Mouse (Mus musculus) intestine, embryonic 16.5 days (tissue): ENCODE results near the gene Acoxl. TPM values are rescaled to one million over a fixed set of nuclear protein-coding genes. Genes with fewer than 3 reads are reported as not detected.

ENCODE experiments used
- ATAC-seq: fragments of 200-750 bp; cut with Nextera tagmentation; 2 replicates; pipeline ENCODE4 v1.8.0; 2017; ENCODE audit warnings: moderate TSS enrichment, moderate library complexity
- H3K27ac ChIP-seq: fragments of 300-500 bp; sonication (generic); 2 replicates; pipeline ENCODE4 v1.5.1; 2014; ENCODE audit warnings: mild to moderate bottlenecking, low read length
- H3K27me3 ChIP-seq: fragments of 300-500 bp; sonication (generic); replicated peaks from 2 replicates; pipeline ENCODE4 v1.6.1; 2014; ENCODE audit warnings: low read length, control low read depth, mixed read lengths; ENCODE audit not compliant: control insufficient read depth, insufficient read depth
- H3K36me3 ChIP-seq: fragments of 300-500 bp; sonication (generic); 2 replicates; pipeline ENCODE4 v1.6.1; 2014; ENCODE audit warnings: low read length, control low read depth; ENCODE audit not compliant: control insufficient read depth, insufficient read depth
- H3K4me1 ChIP-seq: fragments of 300-500 bp; sonication (generic); 2 replicates; pipeline ENCODE4 v1.6.1; 2014; ENCODE audit warnings: low read length, control low read depth, mixed read lengths; ENCODE audit not compliant: control insufficient read depth, insufficient read depth
- H3K4me2 ChIP-seq: fragments of 300-500 bp; sonication (generic); 2 replicates; pipeline ENCODE4 v1.6.1; 2014; ENCODE audit warnings: low read depth, low read length, control low read depth
- H3K4me3 ChIP-seq: fragments of 300-500 bp; sonication (generic); 2 replicates; pipeline ENCODE4 v1.5.1; 2014; ENCODE audit warnings: mild to moderate bottlenecking, low read length
- H3K9ac ChIP-seq: fragments of 300-500 bp; sonication (generic); 2 replicates; pipeline ENCODE4 v1.6.1; 2014; ENCODE audit warnings: low read depth, low read length
- H3K9me3 ChIP-seq: fragments of 300-500 bp; sonication (generic); 2 replicates; pipeline ENCODE4 v1.6.1; 2016; ENCODE audit warnings: low read length, control low read depth; ENCODE audit not compliant: control insufficient read depth
- WGBS: fragments of 180-500 bp; shearing (Covaris S2); extraction: QIAGEN DNeasy Blood & Tissue Kit; methylation state at CpG from one replicate; pipeline ENCODE4 v1.1.7; 2014; 5-methylcytosine and 5-hydroxymethylcytosine counted together
- polyA plus RNA-seq: library from polyadenylated mRNA; unstranded; fragments of >200 nt; fragmentation: Nextera tagmentation; extraction: Ambion mirVana; gene quantifications from 2 replicates; pipeline ENCODE4 v1.2.1, GENCODE M21; 2015

The Acoxl gene
- polyA plus RNA-seq, 1 experiment from 2014 or later: 0.10 TPM

DNA sequence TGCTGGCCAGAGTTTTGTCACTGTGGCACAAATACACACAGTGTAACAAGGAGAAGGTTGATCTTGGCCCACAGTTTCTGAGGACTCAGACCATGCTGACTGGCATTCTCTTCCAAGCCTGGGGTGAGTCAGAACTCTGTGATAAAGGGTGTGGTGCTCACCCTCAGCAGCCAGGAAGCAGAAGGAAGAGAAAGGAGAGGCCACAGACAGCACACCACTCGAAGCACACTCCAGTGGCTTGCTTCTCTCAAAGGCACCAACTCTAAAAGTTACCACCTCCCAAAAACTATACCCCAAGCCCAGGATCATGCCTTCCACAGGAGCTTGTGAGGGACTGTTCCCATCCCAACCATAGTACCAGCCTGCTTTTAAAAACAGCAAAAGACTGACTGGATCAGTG, 220.0 kb downstream of the Acoxl start:
- WGBS: 77% methylated on average over 1 of the region's 1 CpGs
- no peaks in the 10 kb centered on the region for H3K27me3 ChIP-seq
- no peak overlapping the region for H3K27ac ChIP-seq
- no peak for ATAC-seq
- H3K4me1 ChIP-seq: no peaks in the 10 kb centered on the region
- H3K4me3 ChIP-seq: no peak overlapping the region
- H3K36me3 ChIP-seq: no peaks in the 10 kb centered on the region
- no peaks in the 10 kb centered on the region for H3K9me3 ChIP-seq
- H3K4me2 ChIP-seq: no peak overlapping the region
- H3K9ac ChIP-seq: no peak overlapping the region

DNA sequence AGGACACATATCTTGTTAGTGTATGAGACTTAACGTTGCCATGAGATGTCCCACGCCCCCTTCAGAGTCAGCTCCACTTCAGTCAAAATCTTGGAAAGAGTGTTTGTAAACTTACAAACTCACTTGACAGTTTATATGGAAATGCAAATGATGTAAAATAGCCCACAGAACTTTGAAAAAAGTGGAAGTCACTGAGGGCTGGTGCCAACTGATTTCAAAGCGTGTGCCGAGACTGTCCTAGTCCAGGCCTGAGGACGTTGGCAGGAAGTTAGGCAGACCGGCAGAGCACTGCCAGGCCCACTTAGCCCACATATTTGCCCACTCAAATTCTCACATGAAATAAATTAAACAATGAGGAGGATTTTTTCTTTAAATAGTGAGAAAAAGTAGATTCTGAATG, 221.5 kb downstream of the Acoxl start:
- no peak overlapping the region for H3K4me3 ChIP-seq
- H3K36me3 ChIP-seq: no peaks in the 10 kb centered on the region
- WGBS: 73% methylated on average over 6 of the region's 6 CpGs
- no peaks in the 10 kb centered on the region for H3K27me3 ChIP-seq
- no peak for ATAC-seq
- H3K9ac ChIP-seq: no peak overlapping the region
- no peaks in the 10 kb centered on the region for H3K9me3 ChIP-seq
- H3K4me2 ChIP-seq: no peak overlapping the region
- no peak overlapping the region for H3K27ac ChIP-seq
- no peaks in the 10 kb centered on the region for H3K4me1 ChIP-seq

DNA sequence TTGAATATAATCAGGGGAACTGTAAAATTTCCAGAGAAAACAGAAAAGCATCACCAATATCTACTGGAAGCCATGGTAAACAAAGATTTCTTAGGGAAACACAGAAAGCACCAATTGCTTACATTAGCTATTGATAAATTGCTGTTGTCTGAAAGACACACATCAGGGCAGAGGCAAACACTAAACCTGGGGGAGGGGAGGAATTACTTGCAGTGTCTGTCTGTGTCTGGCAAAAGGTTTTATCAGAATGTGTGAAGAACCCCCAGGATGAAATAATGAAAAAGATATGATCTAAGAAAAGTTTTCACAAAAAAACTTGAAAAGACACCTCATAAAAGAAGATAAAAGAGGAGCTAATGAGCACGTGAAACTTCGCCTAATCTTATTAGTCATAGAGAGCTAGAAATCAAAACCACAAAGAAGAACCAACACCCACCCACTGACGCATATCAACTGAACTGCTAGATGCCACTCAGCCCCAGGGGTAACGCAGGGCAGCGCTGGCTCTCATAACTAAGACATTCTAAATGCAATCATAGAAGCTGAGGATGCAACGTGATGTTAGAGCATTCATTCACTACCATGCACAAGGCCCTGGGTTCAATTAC, 222.1 kb downstream of the Acoxl start:
- H3K36me3 ChIP-seq: no peaks in the 10 kb centered on the region
- no peak overlapping the region for H3K4me3 ChIP-seq
- 56% methylated on average over 6 of the region's 6 CpGs for WGBS
- no peak for ATAC-seq
- no peaks in the 10 kb centered on the region for H3K27me3 ChIP-seq
- no peaks in the 10 kb centered on the region for H3K9me3 ChIP-seq
- H3K9ac ChIP-seq: no peak overlapping the region
- H3K27ac ChIP-seq: no peak overlapping the region
- H3K4me2 ChIP-seq: no peak overlapping the region
- H3K4me1 ChIP-seq: no peaks in the 10 kb centered on the region

DNA sequence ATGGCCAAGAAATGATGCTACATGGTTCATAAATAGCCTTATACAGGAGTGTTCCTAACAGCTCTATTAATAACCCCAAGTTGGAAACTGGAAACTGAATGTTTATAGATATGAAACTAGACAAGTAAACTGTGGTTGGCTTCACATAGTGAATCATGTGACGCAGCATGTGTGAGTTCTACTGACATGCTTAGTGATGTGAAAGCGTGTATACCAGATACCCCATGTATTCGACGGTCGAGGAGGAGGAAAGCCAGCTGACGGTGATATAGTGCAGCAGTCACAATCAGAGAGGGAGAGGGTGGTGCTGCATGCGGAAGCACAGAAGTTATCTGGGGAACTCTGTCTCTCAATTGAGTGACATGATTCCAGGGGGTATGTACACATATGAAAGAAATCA, 222.8 kb downstream of the Acoxl start:
- H3K9ac ChIP-seq: no peak overlapping the region
- no peaks in the 10 kb centered on the region for H3K4me1 ChIP-seq
- no peak overlapping the region for H3K27ac ChIP-seq
- ATAC-seq: no peak
- WGBS: 63% methylated on average over 7 of the region's 7 CpGs
- H3K4me3 ChIP-seq: no peak overlapping the region
- no peak overlapping the region for H3K4me2 ChIP-seq
- H3K36me3 ChIP-seq: no peaks in the 10 kb centered on the region
- no peaks in the 10 kb centered on the region for H3K9me3 ChIP-seq
- no peaks in the 10 kb centered on the region for H3K27me3 ChIP-seq

DNA sequence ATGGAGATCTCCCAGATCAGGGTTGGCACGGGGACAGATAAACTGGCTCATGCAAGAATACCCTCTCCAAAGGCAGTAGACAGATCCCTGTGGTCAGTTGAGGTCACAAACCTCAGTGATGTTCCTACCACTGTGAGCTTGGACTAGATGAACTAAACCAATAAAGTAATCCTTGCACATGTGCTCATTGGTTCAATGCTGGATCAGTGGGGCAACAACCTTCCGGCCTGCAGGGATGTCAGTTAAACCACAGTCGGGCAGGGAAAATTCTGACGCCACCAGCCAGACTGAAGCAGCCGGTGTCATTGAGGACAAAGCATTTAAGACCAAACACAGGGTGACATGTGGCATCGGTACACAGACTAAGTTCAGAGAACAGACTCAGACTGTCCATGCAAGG, 224.1 kb downstream of the Acoxl start:
- no peak for ATAC-seq
- Histone ChIP-seq H3K4me1 (no peaks in the 10 kb centered on the region), H3K9ac (no peak overlapping the region), H3K27me3 (no peaks in the 10 kb centered on the region), H3K4me3 (no peak overlapping the region), H3K36me3 (no peaks in the 10 kb centered on the region), H3K27ac (no peak overlapping the region), H3K4me2 (no peak overlapping the region), H3K9me3 (no peaks in the 10 kb centered on the region)
- WGBS: 92% methylated on average over 6 of the region's 6 CpGs

DNA sequence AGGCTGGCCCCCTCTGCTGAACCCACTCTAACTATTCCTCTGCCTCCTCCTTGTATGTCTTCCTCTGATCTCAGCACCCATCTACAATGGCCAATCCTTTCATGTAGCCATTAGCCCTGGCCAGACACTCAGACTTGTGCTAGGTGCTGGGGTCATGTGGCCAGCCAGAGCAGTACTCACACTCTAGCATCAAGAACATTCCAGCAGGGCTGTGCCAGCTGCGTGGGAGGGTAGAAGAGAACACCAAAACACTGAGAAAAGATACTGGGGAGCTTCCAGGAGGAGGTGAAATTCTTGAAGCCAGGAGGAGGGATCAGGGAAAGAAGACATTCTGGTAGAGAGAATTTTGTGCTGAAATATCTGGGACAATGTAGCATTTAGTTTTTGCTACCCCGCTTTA, 226.3 kb downstream of the Acoxl start:
- Histone ChIP-seq H3K4me3 (no peak overlapping the region), H3K27ac (no peak overlapping the region), H3K27me3 (no peaks in the 10 kb centered on the region), H3K4me2 (no peak overlapping the region), H3K36me3 (no peaks in the 10 kb centered on the region), H3K9ac (no peak overlapping the region), H3K9me3 (no peaks in the 10 kb centered on the region), H3K4me1 (no peaks in the 10 kb centered on the region)
- 87% methylated on average over 2 of the region's 2 CpGs for WGBS
- no peak for ATAC-seq

DNA sequence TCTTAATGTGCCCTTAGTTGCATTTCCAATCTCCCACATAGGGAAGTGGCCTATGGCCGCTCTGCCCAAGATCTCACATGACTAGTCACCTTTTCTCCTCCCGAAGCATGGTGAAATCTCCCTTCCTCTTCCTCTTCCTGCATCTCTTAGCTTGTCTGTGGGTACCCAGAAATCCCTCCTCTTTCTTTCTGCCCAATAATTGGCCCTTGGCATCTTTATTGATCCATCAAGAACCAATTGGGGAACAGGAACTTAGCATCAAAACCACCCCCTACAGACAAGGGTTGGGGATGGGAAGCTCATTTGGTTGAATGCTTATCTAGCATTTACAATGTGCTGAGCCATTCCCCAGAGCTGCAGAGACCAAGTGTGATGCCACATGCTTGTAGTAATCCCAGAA, 226.9 kb downstream of the Acoxl start:
- no peak for ATAC-seq
- WGBS: 84% methylated on average over 2 of the region's 2 CpGs

DNA sequence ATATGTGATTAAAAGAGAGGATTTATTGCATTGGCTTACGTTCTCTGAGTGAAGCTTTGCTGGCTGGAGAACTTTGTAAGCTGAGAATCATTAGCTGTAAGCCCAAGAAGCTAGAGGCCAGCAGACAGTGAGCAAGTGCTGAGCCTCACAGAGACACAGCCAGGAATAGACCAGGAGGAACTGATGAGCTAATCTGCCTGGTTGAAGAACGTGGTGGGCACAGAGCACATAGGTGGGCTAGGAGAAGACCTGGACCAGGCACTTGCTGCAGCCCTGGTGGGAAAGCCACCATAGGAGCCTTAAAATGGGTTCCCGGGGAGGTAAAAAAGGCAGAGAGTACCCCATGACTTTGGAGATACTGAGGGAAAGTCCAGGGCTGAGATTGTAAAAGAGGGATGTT, 228.5 kb downstream of the Acoxl start:
- Histone ChIP-seq H3K36me3 (no peaks in the 10 kb centered on the region), H3K27ac (no peak overlapping the region), H3K27me3 (no peaks in the 10 kb centered on the region), H3K9ac (no peak overlapping the region), H3K4me2 (no peak overlapping the region), H3K4me1 (no peaks in the 10 kb centered on the region), H3K9me3 (no peaks in the 10 kb centered on the region), H3K4me3 (no peak overlapping the region)
- ATAC-seq: no peak
- WGBS: 84% methylated on average over 3 of the region's 3 CpGs

More for the DNA sequence above, 226.9 kb downstream of the Acoxl start:
- Histone ChIP-seq H3K4me1 (no peaks in the 10 kb centered on the region), H3K4me3 (no peak overlapping the region), H3K9ac (no peak overlapping the region), H3K27ac (no peak overlapping the region), H3K27me3 (no peaks in the 10 kb centered on the region), H3K36me3 (no peaks in the 10 kb centered on the region), H3K9me3 (no peaks in the 10 kb centered on the region), H3K4me2 (no peak overlapping the region)

DNA sequence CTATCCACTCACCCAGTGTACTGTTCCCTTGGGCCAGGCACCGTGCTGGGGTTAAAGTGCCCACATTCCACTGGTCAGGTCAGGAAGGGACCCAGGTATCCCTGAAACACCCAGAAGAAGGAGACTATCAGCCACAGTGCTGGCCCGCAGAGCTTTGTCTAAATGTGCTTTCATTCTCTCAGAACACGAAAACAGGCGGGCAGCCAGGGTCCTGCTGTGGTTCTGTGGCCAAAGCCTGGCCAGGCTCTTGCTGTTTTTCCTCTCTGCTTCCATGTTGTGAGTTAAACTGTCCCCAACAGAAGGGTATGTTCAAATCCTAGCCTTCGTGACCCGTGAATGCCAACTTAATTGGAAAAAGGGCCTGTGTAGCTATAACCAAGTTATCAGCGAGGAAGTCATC, 228.9 kb downstream of the Acoxl start:
- ATAC-seq: no peak
- H3K4me3 ChIP-seq: no peak overlapping the region
- H3K9ac ChIP-seq: no peak overlapping the region
- H3K4me1 ChIP-seq: no peaks in the 10 kb centered on the region
- H3K27ac ChIP-seq: no peak overlapping the region
- H3K9me3 ChIP-seq: no peaks in the 10 kb centered on the region
- no peaks in the 10 kb centered on the region for H3K36me3 ChIP-seq
- H3K27me3 ChIP-seq: no peaks in the 10 kb centered on the region
- WGBS: 91% methylated on average over 7 of the region's 7 CpGs
- H3K4me2 ChIP-seq: no peak overlapping the region

DNA sequence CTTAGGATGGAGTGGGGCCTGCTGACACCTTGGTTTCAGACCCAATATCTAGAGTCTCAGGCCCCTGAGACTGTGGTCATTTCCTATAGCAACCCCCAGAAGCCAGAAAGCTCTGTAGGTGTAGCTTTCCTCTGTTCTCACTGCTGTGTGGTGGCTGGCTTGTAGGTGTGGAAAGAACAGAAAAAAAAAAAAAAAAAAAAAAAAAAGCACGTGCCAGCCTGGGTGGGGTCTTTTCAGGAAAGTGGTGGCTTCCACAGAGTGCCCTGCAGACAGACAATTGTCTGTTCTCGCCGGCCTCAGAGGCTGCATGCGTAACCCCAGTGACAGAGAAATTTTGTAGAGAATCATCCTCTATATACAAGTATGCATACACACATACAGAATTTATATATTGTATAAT, 229.5 kb downstream of the Acoxl start:
- H3K9ac ChIP-seq: no peak overlapping the region
- no peaks in the 10 kb centered on the region for H3K4me1 ChIP-seq
- no peak for ATAC-seq
- H3K27ac ChIP-seq: no peak overlapping the region
- no peaks in the 10 kb centered on the region for H3K27me3 ChIP-seq
- no peaks in the 10 kb centered on the region for H3K36me3 ChIP-seq
- no peak overlapping the region for H3K4me3 ChIP-seq
- no peak overlapping the region for H3K4me2 ChIP-seq
- no peaks in the 10 kb centered on the region for H3K9me3 ChIP-seq
- WGBS: 68% methylated on average over 4 of the region's 4 CpGs
